Mouse (Mus musculus) thymus, postnatal 4 days (tissue): ENCODE measurements around the gene Dbn1.

Experiments
- DNase-seq: peaks from one replicate; pipeline ENCODE4 v3.0.0; 2021

The Dbn1 gene

DNA sequence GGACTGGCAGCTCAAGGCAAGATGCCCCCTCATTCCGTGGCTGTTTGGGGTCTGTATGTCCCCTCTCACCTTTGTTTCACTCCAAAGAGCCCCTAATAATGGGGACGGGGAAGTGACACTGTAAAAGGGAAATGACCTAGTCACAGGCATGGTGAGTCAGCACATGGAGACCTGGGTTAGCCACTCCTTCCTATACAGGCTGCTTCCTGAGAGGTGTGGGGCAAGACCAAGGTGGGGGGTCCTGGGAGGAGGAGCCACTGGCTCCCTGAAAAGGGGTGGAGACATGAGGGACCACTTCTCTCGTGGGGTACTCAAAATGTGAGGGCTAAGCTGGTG is 22.4 kb upstream of the Dbn1 start:
- no peak for DNase-seq

DNA sequence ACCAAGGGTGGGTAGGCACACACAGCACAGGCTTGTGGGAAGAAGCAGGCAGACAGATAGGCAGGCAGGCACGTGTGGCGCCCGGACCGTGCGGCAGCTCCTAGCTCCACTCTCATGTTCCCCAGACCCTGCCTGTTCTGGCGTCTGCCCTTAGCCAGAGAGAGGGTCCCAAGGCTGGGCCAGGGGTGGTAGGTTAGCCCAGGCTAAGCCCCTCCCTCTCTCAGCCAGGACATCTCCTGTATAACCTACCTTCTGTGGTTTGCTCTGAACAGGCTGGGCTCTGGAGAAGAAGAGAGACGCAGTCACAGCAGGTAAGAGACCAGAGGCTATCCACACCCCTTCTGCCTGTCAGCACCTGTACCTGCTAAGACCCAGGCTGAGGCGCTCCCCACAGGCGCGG is 20.6 kb upstream of the Dbn1 start:
- DNase-seq: no peak

DNA sequence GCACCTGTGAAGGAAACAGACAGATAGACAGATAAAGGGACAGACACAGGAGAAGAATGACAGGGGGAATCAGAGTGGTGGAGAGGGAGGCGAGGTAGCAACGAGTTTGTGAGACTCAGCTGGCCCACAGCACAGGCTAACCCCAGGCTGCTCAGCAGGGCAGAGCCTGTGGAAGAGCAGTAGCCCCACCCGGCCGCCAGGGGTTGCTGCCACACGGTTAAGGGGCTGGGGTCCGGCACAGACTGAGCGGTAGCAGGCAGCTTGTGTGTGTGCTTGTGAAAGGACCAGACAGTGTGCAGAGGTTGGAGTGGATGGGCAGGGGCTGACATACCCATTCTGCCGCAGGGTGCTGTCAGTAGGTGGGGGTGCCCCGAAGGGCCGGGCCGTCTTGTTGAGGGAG is 20.0 kb upstream of the Dbn1 start:
- peak; percentile 59 for DNase-seq

DNA sequence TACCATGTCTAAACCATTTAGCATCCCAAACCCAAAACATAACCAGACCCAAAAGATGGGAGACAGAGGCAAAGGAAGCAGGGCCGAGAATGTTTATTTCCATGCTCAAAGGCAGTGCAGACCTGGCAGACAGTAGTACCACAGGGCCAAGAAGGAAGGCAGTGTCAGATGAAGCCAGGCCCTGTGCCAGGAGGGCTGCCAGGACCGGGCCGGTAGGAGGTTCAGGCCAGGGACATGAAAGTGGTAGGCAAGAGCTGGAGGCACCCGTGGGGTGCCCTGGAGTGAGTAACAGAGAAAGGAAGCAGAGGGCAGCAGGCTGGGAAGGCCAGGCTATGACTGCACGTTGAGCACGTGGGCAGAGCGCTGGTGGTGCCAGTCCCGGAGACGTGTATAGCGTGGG is 18.8 kb upstream of the Dbn1 start:
- DNase-seq: no peak

DNA sequence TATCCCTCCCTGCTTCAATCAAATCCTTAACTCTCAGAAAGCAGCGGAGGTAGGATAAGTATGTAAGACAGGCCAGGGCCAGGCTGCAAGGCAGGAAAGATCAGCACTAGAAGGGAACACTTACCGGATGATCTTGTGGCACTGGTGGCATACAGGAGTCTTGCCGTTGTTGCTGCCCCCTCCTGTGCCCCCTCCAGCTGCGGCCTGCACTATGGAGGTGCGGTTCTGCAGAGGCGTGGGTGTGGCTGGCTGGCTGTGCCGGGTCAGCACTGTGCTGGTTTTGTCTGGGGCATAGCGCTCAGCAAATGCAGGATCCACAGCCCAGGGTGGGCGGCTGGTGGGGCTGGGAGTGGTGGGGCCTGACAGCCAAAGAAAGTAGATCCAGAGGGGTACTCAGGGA is 17.9 kb upstream of the Dbn1 start:
- DNase-seq: no peak

DNA sequence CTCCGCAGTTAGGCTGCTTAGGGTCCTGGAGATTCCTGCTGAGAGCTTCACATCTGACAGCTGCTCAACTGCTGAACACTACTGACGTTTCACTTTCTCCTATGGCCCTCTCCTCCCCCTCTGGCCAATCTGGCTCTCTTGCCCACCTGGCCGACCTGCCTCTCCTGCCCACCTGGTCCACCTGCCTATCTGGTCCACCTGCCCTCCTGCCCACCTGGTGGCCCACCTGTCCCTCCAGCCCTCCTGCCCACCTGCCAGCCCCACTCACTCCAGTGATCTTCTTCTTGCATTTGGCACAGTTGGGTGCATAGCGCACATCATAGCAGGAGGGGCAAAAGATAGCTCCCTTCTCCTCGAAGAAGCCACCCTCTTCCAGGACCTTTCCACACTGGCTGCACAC is 16.5 kb upstream of the Dbn1 start:
- no peak for DNase-seq

DNA sequence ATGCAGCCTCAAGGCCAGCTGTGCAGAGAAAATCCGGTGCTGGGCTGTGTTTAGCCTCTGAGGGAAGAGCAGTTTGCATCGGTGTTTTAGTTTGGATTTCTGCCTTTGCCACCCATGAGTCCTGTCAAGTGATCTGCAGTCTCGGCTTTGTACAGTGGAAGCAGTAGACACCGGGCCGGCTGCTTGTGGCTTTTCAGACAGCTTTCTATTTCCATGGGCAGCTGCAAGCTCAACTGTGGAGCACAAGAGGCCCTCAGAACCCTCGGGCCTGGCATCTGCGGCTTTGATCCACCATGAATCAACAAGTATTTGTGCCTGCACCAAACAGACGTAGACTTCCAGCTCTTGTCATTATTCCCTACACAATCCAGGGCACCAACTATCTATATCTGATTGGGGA is 14.5 kb upstream of the Dbn1 start:
- peak; percentile 40 for DNase-seq

DNA sequence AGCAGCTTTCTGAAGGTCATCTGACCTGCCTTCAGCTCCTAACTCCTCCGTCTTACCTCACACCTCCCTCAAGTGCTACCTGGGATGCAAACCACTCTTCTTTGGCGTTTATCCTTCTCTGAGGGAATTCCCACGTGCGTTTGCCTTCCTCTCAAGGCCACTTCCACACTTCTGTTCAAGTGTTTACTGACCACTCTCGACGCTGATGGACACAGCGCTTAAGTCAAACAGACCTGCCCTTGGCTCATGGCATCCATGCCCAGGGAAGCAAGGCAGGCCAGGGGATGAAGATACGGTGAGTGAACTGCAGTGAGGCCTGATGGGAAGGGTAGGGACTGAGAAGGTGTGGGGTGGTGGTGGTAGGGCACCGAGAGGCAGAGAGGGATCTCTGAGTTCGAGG is 12.7 kb upstream of the Dbn1 start:
- DNase-seq: no peak

DNA sequence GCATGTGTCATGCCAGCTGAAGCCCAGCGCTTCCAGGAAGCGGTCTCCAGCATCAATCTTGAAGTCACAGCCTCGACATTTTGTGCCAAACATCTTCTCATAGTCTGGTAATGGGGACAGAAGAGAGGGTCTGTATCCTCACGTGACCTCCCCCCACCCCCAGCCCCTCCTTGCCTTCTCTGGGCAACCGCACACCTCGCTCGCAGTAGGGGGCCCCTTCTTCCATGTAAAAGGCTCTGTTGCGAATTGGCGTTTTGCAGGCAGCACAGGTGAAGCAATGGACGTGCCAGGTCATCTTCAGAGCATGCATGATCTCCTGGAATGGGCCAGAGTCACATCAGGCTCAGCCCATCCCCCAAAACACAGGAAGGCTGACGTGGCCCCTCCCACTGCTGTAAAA is 11.0 kb upstream of the Dbn1 start:
- no peak for DNase-seq

DNA sequence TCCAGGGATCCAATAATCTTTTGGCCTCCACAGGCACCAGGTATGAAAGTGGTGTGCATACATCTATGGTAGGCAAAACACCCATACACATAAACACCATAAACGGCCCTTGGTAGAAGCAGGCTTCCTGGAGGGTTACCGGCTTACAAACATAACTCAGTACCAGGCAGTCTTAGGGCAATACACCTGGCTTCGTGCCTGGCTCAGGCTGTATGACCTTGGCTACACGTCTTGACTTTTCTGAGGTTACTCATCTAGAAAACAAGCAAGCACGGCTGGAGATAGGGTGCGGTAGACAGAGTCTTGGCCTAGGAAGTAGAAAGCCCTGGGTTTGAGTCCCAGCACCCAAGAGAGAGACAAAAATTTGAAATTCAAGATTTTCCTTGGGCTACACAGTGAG is 8.8 kb upstream of the Dbn1 start:
- no peak for DNase-seq

DNA sequence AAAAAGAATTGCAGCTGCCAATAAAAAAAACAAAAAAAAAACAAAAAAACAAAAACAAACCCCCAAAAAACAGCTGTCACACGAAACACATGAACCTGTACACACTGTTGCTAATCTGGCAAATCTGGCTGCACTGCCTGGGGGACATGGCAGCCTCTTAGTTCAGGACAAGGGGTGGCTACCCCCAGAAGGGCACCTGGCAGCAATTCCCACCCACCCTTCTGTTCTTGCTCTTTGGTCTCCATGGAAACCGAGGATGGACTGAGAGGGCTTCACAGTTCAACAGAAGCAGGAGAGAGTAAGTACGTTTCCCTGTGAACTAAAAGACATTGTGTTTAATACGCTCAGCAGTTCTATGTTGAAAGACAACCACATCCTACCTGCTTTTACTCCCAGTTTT is 7.8 kb upstream of the Dbn1 start:
- DNase-seq: no peak

DNA sequence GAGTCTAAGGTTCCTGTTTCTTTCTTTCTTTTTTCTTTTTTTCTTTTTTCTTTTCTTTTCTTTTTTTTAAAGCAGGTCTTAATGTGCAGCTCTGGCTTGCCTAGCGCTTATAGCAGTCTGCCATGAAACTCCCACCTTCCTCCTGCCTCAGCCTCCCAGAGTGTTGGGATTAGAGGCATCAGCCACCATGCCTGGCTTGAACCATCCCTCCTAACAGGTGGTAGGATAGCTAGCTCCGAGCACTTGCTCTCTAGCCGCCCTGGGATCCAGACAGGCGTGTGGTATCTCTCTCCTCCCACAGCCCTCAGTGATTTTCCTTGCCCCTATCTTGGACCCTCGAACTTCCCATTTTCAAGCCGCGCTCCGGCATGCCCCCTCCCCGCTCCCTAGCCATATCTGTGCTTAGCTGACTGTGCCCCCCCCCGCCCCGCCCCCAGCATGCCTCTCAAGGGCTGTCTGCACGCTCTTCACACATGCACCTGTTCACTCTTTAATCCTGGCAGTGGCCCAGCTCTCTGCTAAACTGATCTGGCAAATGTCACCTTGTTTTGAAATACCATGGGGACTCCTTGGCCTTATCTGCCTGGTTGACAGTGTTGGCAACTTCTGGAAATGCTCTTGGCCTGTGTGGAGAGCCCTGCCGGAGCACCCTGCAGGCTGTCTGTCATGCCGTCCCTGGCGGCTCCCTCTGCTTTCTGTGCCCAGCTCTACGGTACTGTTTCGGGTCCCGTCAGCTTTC is 7.1 kb upstream of the Dbn1 start:
- no peak for DNase-seq

DNA sequence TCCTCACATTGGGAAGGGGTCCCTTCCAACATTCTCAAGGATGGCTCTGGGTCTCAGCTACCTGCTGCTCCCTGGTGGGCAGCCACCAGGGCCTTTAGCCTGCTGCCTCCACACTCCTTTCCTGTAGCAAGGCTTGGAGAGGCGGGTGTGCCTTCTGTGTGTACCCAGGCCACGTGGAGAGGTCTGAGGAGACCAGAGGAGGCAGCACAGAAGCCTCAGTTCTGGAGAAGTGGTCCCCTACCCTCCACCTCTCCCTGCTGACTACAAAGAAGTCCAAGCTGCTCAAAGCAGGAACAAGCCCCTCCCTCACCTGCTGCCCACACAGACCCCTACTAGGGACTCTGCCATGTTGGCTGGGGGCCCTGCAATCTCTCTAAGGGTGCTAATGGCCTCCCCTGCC is 6.3 kb upstream of the Dbn1 start:
- no peak for DNase-seq

DNA sequence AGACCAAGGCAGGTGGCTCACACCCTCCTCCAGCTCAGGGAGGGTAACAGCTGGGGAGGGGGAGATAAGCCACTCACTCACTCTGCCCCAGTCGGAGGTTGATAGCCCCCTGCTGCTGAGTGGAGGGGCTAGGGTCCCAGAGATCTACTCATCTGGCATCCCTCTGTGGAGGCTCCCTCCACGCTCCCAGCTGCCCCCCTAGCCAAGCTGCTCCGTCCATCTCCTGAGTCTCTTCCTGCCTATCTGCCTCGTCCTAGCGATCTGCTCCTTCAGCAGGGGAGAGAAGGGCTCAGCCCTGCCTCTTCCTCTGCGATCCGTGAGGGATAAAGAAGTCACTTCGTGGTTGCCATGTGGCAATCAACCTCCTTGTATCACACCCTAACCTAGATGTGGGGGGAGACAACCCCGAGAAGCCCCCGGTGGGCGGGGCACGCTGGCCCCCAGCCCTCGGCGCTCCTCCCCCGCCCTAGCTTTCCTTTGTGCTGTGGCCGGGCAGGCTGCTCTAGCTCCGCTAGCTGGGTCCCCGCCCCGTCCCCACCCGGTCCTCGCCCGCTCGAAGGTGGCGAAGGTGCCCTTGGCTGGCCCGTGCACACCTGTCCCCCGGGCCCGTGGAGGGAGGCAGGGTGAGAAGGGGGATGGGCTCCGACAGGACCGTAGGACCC is 864 bp downstream of the Dbn1 start:
- DNase-seq: peak; percentile 53

DNA sequence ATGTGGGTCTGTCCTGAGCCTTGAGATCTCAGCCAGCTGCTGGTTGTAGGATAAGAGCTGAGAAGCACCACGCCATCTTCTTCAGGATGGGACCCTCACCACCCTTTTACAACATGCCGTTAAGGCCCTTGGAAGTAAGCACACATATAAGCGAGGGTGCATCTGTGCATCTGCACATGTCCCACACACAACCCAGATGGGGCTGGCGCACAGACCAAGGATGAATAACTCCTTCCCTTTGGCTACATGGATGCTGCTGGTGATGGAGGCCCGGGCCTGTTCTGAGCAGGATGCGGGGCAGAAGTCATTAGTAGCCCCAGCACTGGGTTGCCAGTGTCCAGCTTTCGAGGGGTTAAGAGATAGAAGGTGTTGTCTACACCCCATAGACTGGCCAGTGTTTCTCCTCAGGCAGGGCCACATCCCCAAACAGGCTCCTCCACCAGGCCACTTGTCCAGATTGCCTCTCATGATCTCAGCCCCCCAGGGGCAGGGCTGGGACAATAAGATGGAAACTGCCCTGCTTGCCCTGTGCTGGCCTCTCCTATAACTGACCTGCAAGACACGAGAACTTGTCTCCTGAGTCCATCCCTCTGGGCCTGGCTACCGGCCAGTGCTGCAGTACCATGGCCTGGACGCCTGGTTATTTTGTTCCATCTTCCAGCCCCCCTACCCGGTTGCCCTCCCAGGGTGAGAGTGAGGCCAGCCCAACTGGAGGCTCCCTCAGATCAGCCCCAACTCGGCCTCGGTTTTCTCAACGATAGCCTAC is 1.7 kb downstream of the Dbn1 start:
- no peak for DNase-seq

DNA sequence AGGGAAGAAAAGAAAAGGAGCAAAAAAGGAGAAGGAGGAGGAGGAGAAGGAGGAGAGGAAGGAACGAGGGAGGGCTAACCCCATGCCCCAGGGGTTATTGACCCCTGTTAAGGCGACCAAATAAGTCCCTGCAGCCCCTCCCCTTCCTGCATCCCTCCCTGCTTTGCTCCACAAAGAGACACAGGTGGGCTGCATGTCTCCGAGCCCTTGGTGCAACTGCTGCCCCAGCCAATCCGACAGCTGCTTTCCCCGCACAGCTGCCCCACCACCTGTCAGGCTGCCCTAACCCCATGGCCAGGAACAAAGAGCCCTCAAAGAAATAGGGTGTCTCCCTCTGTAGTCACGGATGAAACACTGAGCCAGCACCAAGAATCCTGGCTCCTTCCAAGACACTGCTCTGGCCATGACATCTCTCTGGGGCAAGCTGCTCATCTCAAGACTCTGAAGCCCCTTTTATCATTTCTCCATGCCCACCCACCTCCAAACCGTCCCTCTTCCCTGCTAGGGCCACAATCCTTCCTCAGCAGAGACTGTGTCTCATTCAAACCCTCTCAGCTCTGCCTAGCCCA is 3.3 kb downstream of the Dbn1 start:
- peak; percentile 42 for DNase-seq

DNA sequence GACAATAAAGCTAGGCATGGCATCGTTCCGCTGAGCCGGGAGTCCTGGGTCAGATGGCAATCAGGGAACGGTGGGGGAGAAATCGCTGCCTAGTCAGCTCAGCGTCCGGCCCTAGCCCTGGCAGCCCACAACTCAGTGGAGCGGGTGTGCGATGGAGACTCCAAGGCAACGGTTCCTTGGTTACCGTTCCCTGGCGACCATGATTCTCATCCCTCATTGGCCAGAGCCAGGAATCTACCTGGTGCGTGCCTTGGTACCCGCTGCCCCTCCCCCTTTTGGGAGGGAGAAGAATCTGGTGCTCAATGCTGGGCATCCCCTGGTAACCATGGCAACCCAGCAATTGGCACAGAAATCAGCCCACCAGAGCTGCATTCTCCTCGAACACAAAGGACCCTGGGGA is 4.3 kb downstream of the Dbn1 start:
- no peak for DNase-seq

DNA sequence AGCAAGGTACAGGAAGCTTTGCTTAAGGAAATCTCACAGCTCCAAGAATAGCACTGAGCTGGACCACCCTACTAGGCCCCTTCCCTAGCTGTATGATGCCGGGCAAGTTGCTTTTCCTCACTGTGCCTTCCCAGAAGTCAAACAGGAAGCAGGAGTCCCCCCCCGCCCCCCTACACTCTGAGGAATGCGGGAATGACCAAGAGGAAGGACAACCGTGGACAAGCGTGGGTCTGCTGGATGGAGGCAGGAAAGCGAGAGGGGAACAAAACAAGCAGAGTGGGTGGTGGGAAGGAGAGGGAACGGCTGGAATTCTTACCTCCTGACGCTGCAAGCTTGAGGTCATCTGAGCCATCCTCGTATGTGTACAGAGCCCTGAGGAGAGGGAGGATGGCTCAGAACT is 4.8 kb downstream of the Dbn1 start:
- DNase-seq: no peak

DNA sequence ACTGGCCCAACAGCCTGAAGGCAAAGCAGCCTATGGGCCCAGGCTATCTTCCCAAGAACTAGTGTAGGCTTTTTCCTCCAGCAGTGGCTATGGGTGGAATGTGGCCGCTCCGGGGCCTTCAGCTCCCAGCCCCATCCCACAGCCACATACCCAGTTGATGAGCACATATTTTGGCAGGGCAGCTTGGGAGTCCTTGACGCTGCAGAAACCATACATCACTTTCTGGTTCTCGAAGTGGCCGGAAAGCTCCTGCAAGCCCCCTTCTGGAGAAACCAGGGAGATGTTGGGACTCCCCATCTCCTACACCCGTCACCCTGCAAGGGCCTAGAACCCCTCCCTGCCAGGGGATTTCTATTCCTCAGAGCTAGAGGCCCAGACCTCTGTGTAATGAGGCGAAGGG is 5.4 kb downstream of the Dbn1 start:
- no peak for DNase-seq

DNA sequence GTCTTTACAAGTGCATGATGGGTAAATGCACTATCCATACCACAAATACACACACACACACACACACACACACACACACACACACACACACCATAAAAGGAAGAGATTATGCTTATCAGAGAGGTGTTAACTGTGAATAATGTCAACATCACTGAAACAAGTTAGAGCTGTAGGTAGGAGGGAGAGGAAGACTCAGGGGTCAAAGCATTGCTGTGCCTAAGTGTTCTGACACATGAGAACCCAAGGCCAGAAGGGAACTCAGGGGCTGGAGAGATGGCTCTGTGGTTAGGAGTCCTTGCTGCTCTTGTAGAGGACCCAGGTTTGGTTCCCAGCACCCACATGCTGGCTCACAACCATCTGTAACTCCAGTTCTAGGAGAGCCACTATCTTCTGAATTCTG is 8.0 kb downstream of the Dbn1 start:
- no peak for DNase-seq

DNA sequence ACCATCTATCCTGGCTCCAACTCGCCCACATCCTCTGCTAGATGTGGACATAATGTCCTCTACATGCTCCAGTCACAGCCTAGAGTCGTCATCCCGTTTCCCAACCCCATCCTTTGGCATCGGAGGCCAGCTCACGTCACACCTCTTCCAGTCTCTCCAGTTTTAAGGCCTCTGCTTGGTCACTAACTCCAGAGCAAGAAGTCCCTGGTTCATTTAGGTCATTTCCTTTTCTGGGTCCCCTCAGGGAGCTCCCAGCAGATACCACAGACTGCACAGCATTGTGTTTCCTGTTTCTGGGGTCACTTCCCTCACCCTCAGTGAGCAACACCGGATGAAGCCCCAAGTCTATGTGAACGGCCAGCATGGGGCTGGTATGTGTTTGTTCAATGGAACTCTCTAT is 8.9 kb downstream of the Dbn1 start:
- no peak for DNase-seq

DNA sequence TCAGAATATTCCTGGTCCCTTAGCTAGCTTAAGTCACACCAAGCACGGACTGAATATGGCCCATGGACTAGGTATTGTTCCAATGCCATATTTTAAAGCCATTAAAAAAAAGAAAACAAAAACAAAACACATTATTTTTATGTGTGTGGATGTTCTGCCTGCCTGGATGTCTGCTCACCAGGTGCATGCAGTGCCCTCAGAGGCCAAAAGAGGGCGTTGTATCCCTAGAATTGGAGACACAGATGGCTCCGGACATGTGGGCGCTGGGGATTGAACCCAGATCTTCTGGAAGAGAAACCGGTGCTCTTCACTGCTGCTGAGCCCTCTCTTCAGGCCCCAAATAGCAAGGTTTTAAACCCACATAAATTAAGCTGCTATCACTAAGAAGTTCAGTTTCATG is 9.9 kb downstream of the Dbn1 start:
- peak; percentile 61 for DNase-seq

DNA sequence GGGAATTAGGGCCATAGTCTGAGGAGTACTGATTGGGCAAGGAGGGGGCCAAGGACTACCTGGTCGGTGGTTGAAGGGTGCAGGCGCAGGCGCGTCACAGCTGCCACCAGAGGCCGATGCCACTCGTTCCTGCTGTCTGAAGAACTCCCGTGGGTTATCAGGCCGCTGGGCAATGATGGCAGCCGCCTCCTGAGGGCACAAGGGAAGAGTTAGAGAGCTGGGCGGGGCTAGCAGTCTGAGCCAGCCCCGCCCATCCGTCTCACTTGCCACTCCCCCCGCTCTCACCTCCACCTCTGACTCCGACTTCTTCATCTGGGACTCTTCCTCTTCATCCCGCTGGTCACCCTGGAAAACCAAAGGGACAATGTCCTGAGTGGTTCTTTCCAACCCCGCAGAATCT is 10.4 kb downstream of the Dbn1 start:
- no peak for DNase-seq

DNA sequence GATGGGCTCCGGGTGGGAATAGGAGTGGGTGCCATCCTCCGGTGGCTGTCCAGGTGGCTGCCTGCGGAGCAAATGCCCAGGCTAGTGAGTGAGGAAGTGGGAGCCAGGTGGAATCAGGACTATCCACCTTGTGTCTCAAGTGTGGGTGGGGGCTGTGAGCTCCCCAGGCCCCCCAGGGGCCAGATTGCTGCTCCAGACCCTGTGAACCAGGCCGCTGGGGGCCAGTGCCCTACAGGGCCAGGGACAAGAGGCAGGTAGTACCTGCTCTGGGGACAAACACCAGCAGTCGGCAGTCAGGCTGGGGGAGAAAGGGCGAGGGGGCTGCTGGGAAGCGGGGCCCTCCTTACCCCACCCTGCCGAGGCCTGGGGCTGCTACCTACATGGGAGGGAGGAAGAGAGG is 11.7 kb downstream of the Dbn1 start:
- DNase-seq: no peak
